Mouse (Mus musculus) neural tube, embryonic 13.5 days (tissue): Measurements from ENCODE around the gene Tmem221. TPM values are rescaled to one million over a fixed set of nuclear protein-coding genes. Genes with fewer than 3 reads are reported as not detected.

Experiments
- ATAC-seq: fragments of 200-750 bp; cut with Nextera tagmentation; 2 replicates; pipeline ENCODE4 v1.8.0; 2017; ENCODE audit warnings: low read depth, mild to moderate bottlenecking, moderate TSS enrichment, moderate library complexity
- H3K27ac ChIP-seq: fragments of 300-500 bp; sonication (generic); replicated peaks from 2 replicates; pipeline ENCODE4 v1.5.1; 2015; ENCODE audit warnings: moderate library complexity, mild to moderate bottlenecking, inconsistent platforms
- H3K27me3 ChIP-seq: fragments of 300-500 bp; sonication (generic); 2 replicates; pipeline ENCODE4 v1.6.1; 2015; ENCODE audit warnings: mild to moderate bottlenecking, inconsistent platforms
- H3K36me3 ChIP-seq: fragments of 300-500 bp; sonication (generic); 2 replicates; pipeline ENCODE4 v1.6.1; 2015; ENCODE audit warnings: mild to moderate bottlenecking, inconsistent platforms
- H3K4me1 ChIP-seq: fragments of 300-500 bp; sonication (generic); replicated peaks from 2 replicates; pipeline ENCODE4 v1.6.1; 2015; ENCODE audit warnings: inconsistent platforms
- H3K4me2 ChIP-seq: fragments of 300-500 bp; sonication (generic); 2 replicates; pipeline ENCODE4 v1.6.1; 2015; ENCODE audit warnings: inconsistent platforms, mild to moderate bottlenecking, moderate library complexity
- H3K4me3 ChIP-seq: fragments of 300-500 bp; sonication (generic); 2 replicates; pipeline ENCODE4 v1.5.1; 2015; ENCODE audit warnings: mild to moderate bottlenecking, inconsistent platforms
- H3K9ac ChIP-seq: fragments of 300-500 bp; sonication (generic); 2 replicates; pipeline ENCODE4 v1.6.1; 2015; ENCODE audit warnings: moderate library complexity, mild to moderate bottlenecking, inconsistent platforms
- H3K9me3 ChIP-seq: fragments of 300-500 bp; sonication (generic); 2 replicates; pipeline ENCODE4 v1.6.1; 2016; ENCODE audit warnings: inconsistent platforms
- WGBS: fragments of 180-500 bp; shearing (Covaris S2); methylation state at CpG from one replicate; pipeline ENCODE4 v1.1.7; 2015; 5-methylcytosine and 5-hydroxymethylcytosine counted together
- polyA plus RNA-seq: library from polyadenylated mRNA; unstranded; fragments of >200 nt; fragmentation: Nextera tagmentation; extraction: Ambion mirVana; gene quantifications from 2 replicates; pipeline ENCODE4 v1.2.1, GENCODE M21; 2015

Tmem221 gene
- polyA plus RNA-seq, 1 experiment from 2014 or later, result not detected

GRCm38 (mm10) chr8:71516786-71517185, 41.9 kb downstream of the Tmem221 start:
- H3K9ac ChIP-seq, result no peak overlapping the region
- peaks cover 16% of the 10 kb centered on the region for H3K4me1 ChIP-seq
- H3K36me3 ChIP-seq, result no peaks in the 10 kb centered on the region
- no peak overlapping the region for H3K4me3 ChIP-seq
- H3K9me3 ChIP-seq, result no peaks in the 10 kb centered on the region
- H3K27me3 ChIP-seq, result peaks cover 10% of the 10 kb centered on the region; the same call in 1 of the 2 replicates
- H3K27ac ChIP-seq, result no peak overlapping the region
- no peak for ATAC-seq
- no peak overlapping the region for H3K4me2 ChIP-seq
- WGBS, result 12% methylated on average over 6 of the region's 6 CpGs

- ATAC-seq, result no peak
- WGBS, result 73% methylated on average over 5 of the region's 5 CpGs
- no peak overlapping the region for H3K4me3 ChIP-seq
- H3K4me1 ChIP-seq, result peaks cover 11% of the 10 kb centered on the region
- H3K36me3 ChIP-seq, result no peaks in the 10 kb centered on the region
- H3K4me2 ChIP-seq, result no peak overlapping the region
- no peak overlapping the region for H3K27ac ChIP-seq
- H3K27me3 ChIP-seq, result peaks cover 19% of the 10 kb centered on the region
- H3K9ac ChIP-seq, result no peak overlapping the region
- no peaks in the 10 kb centered on the region for H3K9me3 ChIP-seq
These were observed 43.6 kb downstream of the Tmem221 start for GRCm38 (mm10) chr8:71515043-71515442.

- H3K27ac ChIP-seq, result no peak overlapping the region
- peaks cover 36% of the 10 kb centered on the region for H3K27me3 ChIP-seq
- no peaks in the 10 kb centered on the region for H3K9me3 ChIP-seq
- no peak overlapping the region for H3K4me3 ChIP-seq
- 70% methylated on average over 14 of the region's 15 CpGs for WGBS
- H3K4me1 ChIP-seq, result peaks cover 12% of the 10 kb centered on the region
- ATAC-seq, result no peak
- H3K4me2 ChIP-seq, result no peak overlapping the region
- H3K36me3 ChIP-seq, result no peaks in the 10 kb centered on the region
- H3K9ac ChIP-seq, result no peak overlapping the region
These were observed 45.5 kb downstream of the Tmem221 start for GRCm38 (mm10) chr8:71513018-71513754.

- peaks cover 51% of the 10 kb centered on the region for H3K27me3 ChIP-seq
These were observed 47.0 kb downstream of the Tmem221 start, which contains the start of gene Plvap for GRCm38 (mm10) chr8:71511644-71512043. Gene Plvap, minus strand, starts transcription at chr8:71511752.

GRCm38 (mm10) chr8:71509316-71509715, 49.4 kb downstream of the Tmem221 start:
- Histone ChIP-seq H3K4me3 (no peak overlapping the region), H3K9ac (no peak overlapping the region), H3K27me3 (peaks cover 69% of the 10 kb centered on the region), H3K9me3 (no peaks in the 10 kb centered on the region), H3K4me1 (peaks cover 13% of the 10 kb centered on the region), H3K4me2 (no peak overlapping the region), H3K36me3 (no peaks in the 10 kb centered on the region), H3K27ac (no peak overlapping the region)
- ATAC-seq, result no peak
- 55% methylated on average over 2 of the region's 2 CpGs for WGBS

More at GRCm38 (mm10) chr8:71511644-71512043, 47.0 kb downstream of the Tmem221 start, which contains the start of gene Plvap:
- no peaks in the 10 kb centered on the region for H3K9me3 ChIP-seq
- H3K27ac ChIP-seq, result no peak within 1 kb of the TSS
- WGBS, result 62% methylated on average over 14 of the region's 14 CpGs
- 0 out of 2 replicates have a peak within 1 kb of the TSS, but pooled peaks have one; percentile 22 for H3K9ac ChIP-seq
- ATAC-seq, result no peak
- H3K4me1 ChIP-seq, result peaks cover 15% of the 10 kb centered on the region
- no peak within 1 kb of the TSS for H3K4me3 ChIP-seq
- H3K4me2 ChIP-seq, result no peak within 1 kb of the TSS
- H3K36me3 ChIP-seq, result no peaks in the 10 kb centered on the region

- no peaks in the 10 kb centered on the region for H3K9me3 ChIP-seq
- H3K36me3 ChIP-seq, result no peaks in the 10 kb centered on the region
- peak overlapping the region; percentile 37 for H3K4me3 ChIP-seq
- H3K27me3 ChIP-seq, result peaks cover 69% of the 10 kb centered on the region
- H3K4me2 ChIP-seq, result peak overlapping the region; percentile 64
- no peak overlapping the region for H3K27ac ChIP-seq
- ATAC-seq, result peak; percentile 78
- peaks cover 13% of the 10 kb centered on the region for H3K4me1 ChIP-seq
- peak overlapping the region; percentile 62 for H3K9ac ChIP-seq
- under 1% methylated on average over 52 of the region's 61 CpGs for WGBS
These were observed 51.0 kb downstream of the Tmem221 start for GRCm38 (mm10) chr8:71507589-71508104.

GRCm38 (mm10) chr8:71505979-71506378, 52.7 kb downstream of the Tmem221 start:
- 91% methylated on average over 4 of the region's 4 CpGs for WGBS
- H3K4me2 ChIP-seq, result no peak overlapping the region
- H3K4me1 ChIP-seq, result peaks cover 13% of the 10 kb centered on the region
- no peaks in the 10 kb centered on the region for H3K36me3 ChIP-seq
- no peak overlapping the region for H3K27ac ChIP-seq
- no peak overlapping the region for H3K4me3 ChIP-seq
- peaks cover 60% of the 10 kb centered on the region for H3K27me3 ChIP-seq
- no peak overlapping the region for H3K9ac ChIP-seq
- ATAC-seq, result no peak
- no peaks in the 10 kb centered on the region for H3K9me3 ChIP-seq

- H3K4me2 ChIP-seq, result no peak overlapping the region
- no peak overlapping the region for H3K9ac ChIP-seq
- H3K4me1 ChIP-seq, result peaks cover 13% of the 10 kb centered on the region
- H3K27me3 ChIP-seq, result peaks cover 54% of the 10 kb centered on the region
- ATAC-seq, result no peak
- no peaks in the 10 kb centered on the region for H3K36me3 ChIP-seq
- 95% methylated on average over 4 of the region's 4 CpGs for WGBS
- no peak overlapping the region for H3K4me3 ChIP-seq
- no peak overlapping the region for H3K27ac ChIP-seq
- no peaks in the 10 kb centered on the region for H3K9me3 ChIP-seq
These were observed 53.3 kb downstream of the Tmem221 start for GRCm38 (mm10) chr8:71505326-71505725.

GRCm38 (mm10) chr8:71504349-71504748, 54.3 kb downstream of the Tmem221 start:
- Histone ChIP-seq H3K9ac (no peak overlapping the region), H3K36me3 (no peaks in the 10 kb centered on the region), H3K9me3 (no peaks in the 10 kb centered on the region), H3K4me3 (no peak overlapping the region), H3K4me1 (peaks cover 14% of the 10 kb centered on the region), H3K27ac (no peak overlapping the region), H3K4me2 (no peak overlapping the region), H3K27me3 (peaks cover 44% of the 10 kb centered on the region)
- ATAC-seq, result no peak
- 90% methylated on average over 4 of the region's 4 CpGs for WGBS

Other genes starting within 250 kb of the Tmem221 start
- gene Use1, start 192.0 kb downstream of the Tmem221 start, polyA plus RNA-seq, result 109 and 111 TPM in 2 replicates
- gene Ocel1, start 187.6 kb downstream of the Tmem221 start, polyA plus RNA-seq, result 4.3 and 6.0 TPM in 2 replicates
- gene Nr2f6, start 176.9 kb downstream of the Tmem221 start, polyA plus RNA-seq, result 27.9 and 30.3 TPM in 2 replicates
- 6.1 and 7.3 TPM in 2 replicates for gene Ushbp1, start 163.1 kb downstream of the Tmem221 start, polyA plus RNA-seq
- 96.0 and 96.6 TPM in 2 replicates for gene Babam1, start 162.0 kb downstream of the Tmem221 start, polyA plus RNA-seq
- 8.2 and 8.4 TPM in 2 replicates for gene Ankle1, start 152.9 kb downstream of the Tmem221 start, polyA plus RNA-seq
- 127 and 145 TPM in 2 replicates for gene Abhd8, start 95.2 kb downstream of the Tmem221 start, polyA plus RNA-seq
- 208 and 237 TPM in 2 replicates for gene Mrpl34, start 93.9 kb downstream of the Tmem221 start, polyA plus RNA-seq
- 217 and 231 TPM in 2 replicates for gene Dda1, start 89.7 kb downstream of the Tmem221 start, polyA plus RNA-seq
- gene Ano8, start 72.9 kb downstream of the Tmem221 start, polyA plus RNA-seq, result 6.1 and 7.8 TPM in 2 replicates
- gene Gtpbp3, start 70.8 kb downstream of the Tmem221 start, polyA plus RNA-seq, result 12.0 and 15.5 TPM in 2 replicates
- gene Plvap, start 47.1 kb downstream of the Tmem221 start, polyA plus RNA-seq, result 20.8 and 22.2 TPM in 2 replicates
- 0.17 and 0.24 TPM in 2 replicates for gene Ccdc194, start 33.2 kb downstream of the Tmem221 start, polyA plus RNA-seq
- gene Bst2, start 21.4 kb downstream of the Tmem221 start, polyA plus RNA-seq, result 16.0 and 23.4 TPM in 2 replicates
- gene Mvb12a, start 15.9 kb downstream of the Tmem221 start, polyA plus RNA-seq, result 56.2 and 60.7 TPM in 2 replicates
- not detected in 2 replicates for gene Nxnl1, start 7.7 kb upstream of the Tmem221 start, polyA plus RNA-seq
- 81.7 and 82.0 TPM in 2 replicates for gene Slc27a1, start 10.0 kb upstream of the Tmem221 start, polyA plus RNA-seq
- gene Pgls, start 33.3 kb upstream of the Tmem221 start, polyA plus RNA-seq, result 191 and 213 TPM in 2 replicates
- 7.8 and 8.5 TPM in 2 replicates for gene Fam129c, start 38.8 kb upstream of the Tmem221 start, polyA plus RNA-seq
- 66.8 and 67.2 TPM in 2 replicates for gene Colgalt1, start 52.1 kb upstream of the Tmem221 start, polyA plus RNA-seq
- 16.6 and 17.7 TPM in 2 replicates for gene Unc13a, start 112.9 kb upstream of the Tmem221 start, polyA plus RNA-seq
- gene Jak3, start 117.4 kb upstream of the Tmem221 start, polyA plus RNA-seq, result 3.9 and 4.0 TPM in 2 replicates
- gene Insl3, start 130.3 kb upstream of the Tmem221 start, polyA plus RNA-seq, result 0.46 and 1.0 TPM in 2 replicates
- gene B3gnt3, start 142.9 kb upstream of the Tmem221 start, polyA plus RNA-seq, result 0.42 and 0.59 TPM in 2 replicates
- 54.2 and 55.0 TPM in 2 replicates for gene Fcho1, start 166.8 kb upstream of the Tmem221 start, polyA plus RNA-seq